Mouse (Mus musculus) heart, embryonic 16.5 days (tissue): ENCODE measurements at regions not wholly inside any gene's neighbourhood (a gene's known extent, or its start where the extent isn't known, plus 50 kb on each side); places are given as distances from the start of the nearest gene placed in this dataset.

Experiments
- ATAC-seq: fragments of 200-750 bp; cut with Nextera tagmentation; replicated peaks from 2 replicates; pipeline ENCODE4 v1.8.0; 2017; ENCODE audit warnings: moderate number of reproducible peaks; ENCODE audit not compliant: insufficient read depth, low FRiP score; ENCODE audit errors: extremely low read depth
- H3K27ac ChIP-seq: fragments of 300-500 bp; sonication (generic); 2 replicates; pipeline ENCODE4 v1.5.1; 2014; ENCODE audit warnings: mild to moderate bottlenecking, low read length, control low read depth, moderate library complexity
- H3K27me3 ChIP-seq: fragments of 300-500 bp; sonication (generic); 2 replicates; pipeline ENCODE4 v1.6.1; 2014; ENCODE audit warnings: low read length, mixed read lengths; ENCODE audit not compliant: control insufficient read depth, insufficient read depth
- H3K36me3 ChIP-seq: fragments of 300-500 bp; sonication (generic); 2 replicates; pipeline ENCODE4 v1.6.1; 2014; ENCODE audit not compliant: control insufficient read depth, insufficient read depth
- H3K4me1 ChIP-seq: fragments of 300-500 bp; sonication (generic); 2 replicates; pipeline ENCODE4 v1.6.1; 2014; ENCODE audit warnings: low read length, mixed read lengths; ENCODE audit not compliant: control insufficient read depth, insufficient read depth
- H3K4me2 ChIP-seq: fragments of 300-500 bp; sonication (generic); 2 replicates; pipeline ENCODE4 v1.6.1; 2014; ENCODE audit warnings: low read depth, mild to moderate bottlenecking, control low read depth, low read length
- H3K4me3 ChIP-seq: fragments of 300-500 bp; sonication (generic); 2 replicates; pipeline ENCODE4 v1.5.1; 2014; ENCODE audit warnings: mild to moderate bottlenecking, control low read depth, low read length
- H3K9ac ChIP-seq: fragments of 300-500 bp; sonication (generic); 2 replicates; pipeline ENCODE4 v1.6.1; 2014; ENCODE audit warnings: low read length, control low read depth
- H3K9me3 ChIP-seq: fragments of 300-500 bp; sonication (generic); replicated peaks from 2 replicates; pipeline ENCODE4 v1.6.1; 2016; ENCODE audit warnings: low read length; ENCODE audit not compliant: control insufficient read depth
- WGBS: fragments of 180-500 bp; shearing (Covaris S2); extraction: QIAGEN DNeasy Blood & Tissue Kit; methylation state at CpG from one replicate; pipeline ENCODE4 v1.1.7; 2014; 5-methylcytosine and 5-hydroxymethylcytosine counted together

GRCm38 (mm10) chr10:67417529-67417928, 117.7 kb upstream of the Egr2 start:
- Histone ChIP-seq H3K4me1 (no peaks in the 10 kb centered on the region), H3K4me2 (no peak overlapping the region), H3K9me3 (no peaks in the 10 kb centered on the region), H3K36me3 (no peaks in the 10 kb centered on the region), H3K4me3 (no peak overlapping the region), H3K27ac (no peak overlapping the region), H3K27me3 (no peaks in the 10 kb centered on the region), H3K9ac (no peak overlapping the region)
- 80% methylated on average over 8 of the region's 8 CpGs for WGBS
- ATAC-seq, result no peak

GRCm38 (mm10) chr10:67420761-67421160, 114.5 kb upstream of the Egr2 start:
- no peak overlapping the region for H3K4me2 ChIP-seq
- 75% methylated on average over 5 of the region's 5 CpGs for WGBS
- no peaks in the 10 kb centered on the region for H3K36me3 ChIP-seq
- H3K9ac ChIP-seq, result no peak overlapping the region
- peaks cover 3% of the 10 kb centered on the region; the same call in 1 of the 2 replicates for H3K9me3 ChIP-seq
- H3K4me1 ChIP-seq, result no peaks in the 10 kb centered on the region
- H3K27ac ChIP-seq, result no peak overlapping the region
- no peaks in the 10 kb centered on the region for H3K27me3 ChIP-seq
- no peak overlapping the region for H3K4me3 ChIP-seq
- no peak for ATAC-seq

GRCm38 (mm10) chr10:67425407-67425806, 109.9 kb upstream of the Egr2 start:
- Histone ChIP-seq H3K4me1 (no peaks in the 10 kb centered on the region), H3K9ac (no peak overlapping the region), H3K36me3 (no peaks in the 10 kb centered on the region), H3K4me3 (no peak overlapping the region), H3K27me3 (no peaks in the 10 kb centered on the region), H3K27ac (no peak overlapping the region), H3K4me2 (no peak overlapping the region), H3K9me3 (peaks cover 3% of the 10 kb centered on the region; the same call in 1 of the 2 replicates)
- 94% methylated on average over 6 of the region's 6 CpGs for WGBS
- ATAC-seq, result no peak

GRCm38 (mm10) chr10:67427220-67427619, 108.1 kb upstream of the Egr2 start:
- Histone ChIP-seq H3K36me3 (no peaks in the 10 kb centered on the region), H3K9me3 (peaks cover 3% of the 10 kb centered on the region; the same call in 1 of the 2 replicates), H3K27ac (no peak overlapping the region), H3K4me2 (no peak overlapping the region), H3K9ac (no peak overlapping the region), H3K27me3 (no peaks in the 10 kb centered on the region), H3K4me1 (no peaks in the 10 kb centered on the region), H3K4me3 (no peak overlapping the region)
- 44% methylated on average over 10 of the region's 10 CpGs for WGBS
- ATAC-seq, result no peak

GRCm38 (mm10) chr10:67430805-67431204, 104.5 kb upstream of the Egr2 start:
- Histone ChIP-seq H3K9ac (no peak overlapping the region), H3K36me3 (no peaks in the 10 kb centered on the region), H3K4me2 (no peak overlapping the region), H3K4me1 (no peaks in the 10 kb centered on the region), H3K27me3 (no peaks in the 10 kb centered on the region), H3K4me3 (no peak overlapping the region), H3K9me3 (no peaks in the 10 kb centered on the region), H3K27ac (no peak overlapping the region)
- WGBS, result 68% methylated on average over 2 of the region's 2 CpGs
- no peak for ATAC-seq

- no peak overlapping the region for H3K27ac ChIP-seq
- H3K4me3 ChIP-seq, result no peak overlapping the region
- 80% methylated on average over 15 of the region's 15 CpGs for WGBS
- H3K4me2 ChIP-seq, result no peak overlapping the region
- no peaks in the 10 kb centered on the region for H3K27me3 ChIP-seq
- no peaks in the 10 kb centered on the region for H3K36me3 ChIP-seq
- ATAC-seq, result no peak
- no peak overlapping the region for H3K9ac ChIP-seq
- H3K4me1 ChIP-seq, result no peaks in the 10 kb centered on the region
- H3K9me3 ChIP-seq, result no peaks in the 10 kb centered on the region
These were observed 96.1 kb upstream of the Egr2 start for GRCm38 (mm10) chr10:67439042-67439635.

- Histone ChIP-seq H3K4me1 (no peaks in the 10 kb centered on the region), H3K4me3 (no peak overlapping the region), H3K4me2 (no peak overlapping the region), H3K9me3 (no peaks in the 10 kb centered on the region), H3K9ac (no peak overlapping the region), H3K27ac (no peak overlapping the region), H3K27me3 (no peaks in the 10 kb centered on the region), H3K36me3 (no peaks in the 10 kb centered on the region)
- 83% methylated on average over 5 of the region's 5 CpGs for WGBS
- no peak for ATAC-seq
These were observed 95.4 kb upstream of the Egr2 start for GRCm38 (mm10) chr10:67439844-67440243.

- Histone ChIP-seq H3K4me2 (no peak overlapping the region), H3K27ac (no peak overlapping the region), H3K27me3 (no peaks in the 10 kb centered on the region), H3K36me3 (no peaks in the 10 kb centered on the region), H3K4me3 (no peak overlapping the region), H3K4me1 (no peaks in the 10 kb centered on the region), H3K9ac (no peak overlapping the region), H3K9me3 (no peaks in the 10 kb centered on the region)
- 38% methylated on average over 7 of the region's 7 CpGs for WGBS
- ATAC-seq, result no peak
These were observed 94.0 kb upstream of the Egr2 start for GRCm38 (mm10) chr10:67441243-67441642.

- no peak overlapping the region for H3K27ac ChIP-seq
- H3K9me3 ChIP-seq, result 0 out of 2 replicates have a peak, but pooled peaks cover 4% of the 10 kb centered on the region
- no peak overlapping the region for H3K9ac ChIP-seq
- no peak overlapping the region for H3K4me3 ChIP-seq
- H3K27me3 ChIP-seq, result no peaks in the 10 kb centered on the region
- H3K4me2 ChIP-seq, result no peak overlapping the region
- H3K36me3 ChIP-seq, result no peaks in the 10 kb centered on the region
- no peak for ATAC-seq
- H3K4me1 ChIP-seq, result no peaks in the 10 kb centered on the region
- 82% methylated on average over 6 of the region's 6 CpGs for WGBS
These were observed 86.4 kb upstream of the Egr2 start for GRCm38 (mm10) chr10:67448875-67449274.
